In genomic region chr11:85691285-85691684, GRCm38 (mm10) we compare ENCODE assay signal across 29 mouse cellular contexts.
DNase-seq lines count a peak whose midpoint lies in the region; ATAC-seq and TF ChIP-seq lines count a peak whose summit lies in the region.
"Had no signal": no experiment of that assay in that cellular context is flagged by ENCODE, and none has a peak within 500 bp of the region (broad histone marks: within the 10 kb centered on the region; RNA-seq: fewer than 3 reads in every experiment).

No protein-coding gene starts in this region.

- H3K9ac ChIP-seq in liver, adult 2 months (ENCODE audit: low read depth, low read length) = no peak overlapping the region
- H3K9ac ChIP-seq in liver, embryonic 11.5 days (ENCODE audit: low read depth, low read length) = no peak overlapping the region
- H3K9ac ChIP-seq: forebrain, embryonic 13.5 days; heart, embryonic 12.5 days; heart, embryonic 15.5 days; hindbrain, embryonic 14.5 days had no signal

- TF ChIP-seq CTCF in liver, adult 2 months (IDR thresholded peaks at IDR 0.05; ENCODE audit: low read depth, low read length) = no peak

- H3K4me3 ChIP-seq in liver, adult 2 months (ENCODE audit: insufficient read depth, low read depth, low read length) = no peak overlapping the region
- no peak overlapping the region for H3K4me3 ChIP-seq in liver, embryonic 11.5 days (ENCODE audit: low read depth, low read length)
- H3K4me3 ChIP-seq: forebrain, embryonic 10.5 days; forebrain, embryonic 13.5 days; gastrocnemius, adult 2 months; heart, embryonic 12.5 days; heart, embryonic 15.5 days had no signal

- H3K4me1 ChIP-seq in liver, adult 2 months (ENCODE audit: control insufficient read depth, insufficient read depth, low read length) = peaks cover 17% of the 10 kb centered on the region
- H3K4me1 ChIP-seq in liver, embryonic 11.5 days (replicated peaks; ENCODE audit: control insufficient read depth, insufficient read depth, low read length) = peaks cover 12% of the 10 kb centered on the region; the same call in 1 of the 2 replicates

- H3K27me3 ChIP-seq in liver, adult 2 months (ENCODE audit: control insufficient read depth, insufficient read depth, low read length) = no peaks in the 10 kb centered on the region
- no peaks in the 10 kb centered on the region for H3K27me3 ChIP-seq in liver, embryonic 11.5 days (replicated peaks; ENCODE audit: control insufficient read depth, insufficient read depth, low read length)
- H3K27me3 ChIP-seq: CH12.LX; heart, embryonic 15.5 days; Patski had no signal

- H3K36me3 ChIP-seq in liver, adult 2 months (ENCODE audit: control insufficient read depth, insufficient read depth, low read length) = no peaks in the 10 kb centered on the region
- H3K36me3 ChIP-seq in liver, embryonic 11.5 days (ENCODE audit: control insufficient read depth, insufficient read depth, low read length) = no peaks in the 10 kb centered on the region
- H3K36me3 ChIP-seq: forebrain, embryonic 10.5 days; G1E; heart, embryonic 12.5 days; heart, embryonic 15.5 days had no signal

- no peaks in the 10 kb centered on the region for H3K79me2 ChIP-seq in liver, adult 2 months (ENCODE audit: control insufficient read depth, insufficient read depth, low read length)

- no peaks in the 10 kb centered on the region for H3K9me3 ChIP-seq in liver, embryonic 11.5 days (ENCODE audit: control insufficient read depth, low read length)
- H3K9me3 ChIP-seq: forebrain, embryonic 10.5 days; forebrain, embryonic 13.5 days; G1E; heart, embryonic 12.5 days; heart, embryonic 15.5 days had no signal

- no peak overlapping the region for H3K4me2 ChIP-seq in liver, embryonic 11.5 days
- H3K4me2 ChIP-seq: forebrain, embryonic 13.5 days; heart, embryonic 12.5 days; heart, embryonic 15.5 days; hindbrain, embryonic 14.5 days had no signal

- WGBS in liver, adult 2 months = 6% methylated on average over 5 of the region's 5 CpGs
- 56% methylated on average over 5 of the region's 5 CpGs for WGBS in liver, embryonic 11.5 days

- DNase-seq in embryo, embryonic 10 days (ENCODE audit: low spot score) = peak; percentile 55
- DNase-seq in embryo, embryonic 9.5 days (ENCODE audit: extremely low spot score) = no peak
- DNase-seq in liver, adult 2 months (ENCODE audit: extremely low read depth, low read depth, low spot score) = peak; percentile 88
- DNase-seq in liver, embryonic 11.5 days (ENCODE audit: low spot score) = no peak
- peak; percentile 20 for DNase-seq in R1 (ENCODE audit: low read depth, low spot score)
- peak; percentile 50 for DNase-seq in yolk sac, embryonic 10.5 days (ENCODE audit: low spot score)
- DNase-seq in frontal cortex, postnatal 14 days (ENCODE audit: low spot score in 2 of 2) = no peak
- DNase-seq: adrenal gland, adult 2 months; adrenal gland, postnatal 14 days; cerebellum, adult 11 months; cerebellum, adult 2 months; cerebellum, adult 9-11 months; cerebellum, postnatal 25 days; gastrocnemius, adult 2 months; gastrocnemius, postnatal 14 days; heart, adult 18-20 months; heart, postnatal 10 days; heart, postnatal 4 days had no signal

- TF ChIP-seq POLR2A in liver, adult 2 months (IDR thresholded peaks at IDR 0.05; ENCODE audit: extremely low read depth, insufficient read depth, low read length) = no peak

- 0 out of 2 replicates have a peak overlapping the region, but pooled peaks have one; percentile 33 for H3K27ac ChIP-seq in liver, adult 2 months (replicated peaks; ENCODE audit: insufficient read depth, low read depth, low read length)
- no peak overlapping the region for H3K27ac ChIP-seq in liver, embryonic 11.5 days (ENCODE audit: low read depth, low read length)
- H3K27ac ChIP-seq: forebrain, embryonic 10.5 days; forebrain, embryonic 13.5 days; gastrocnemius, adult 2 months; heart, embryonic 15.5 days; hindbrain, embryonic 14.5 days; hindbrain, postnatal 0 days had no signal

- no peak for ATAC-seq in liver, embryonic 11.5 days (replicated peaks; ENCODE audit: low FRiP score)
- ATAC-seq: forebrain, embryonic 13.5 days; forebrain, embryonic 16.5 days; hindbrain, postnatal 0 days; inflammation-experienced regulatory T-cells, adult 6 months; Patski had no signal

Comparison
In these comparisons a context has a peak if more than half of its experiments do, and no peak if none do; other contexts are left out.
1. DNase-seq: peak in embryo, embryonic 10 days (single experiment), liver, adult 2 months (single experiment), R1 (single experiment) and yolk sac, embryonic 10.5 days (single experiment); none in embryo, embryonic 9.5 days (single experiment), liver, embryonic 11.5 days (single experiment) and frontal cortex, postnatal 14 days (0 of 2).